Comparison of ENCODE assay signal across 27 mouse cellular contexts in the genomic region with DNA sequence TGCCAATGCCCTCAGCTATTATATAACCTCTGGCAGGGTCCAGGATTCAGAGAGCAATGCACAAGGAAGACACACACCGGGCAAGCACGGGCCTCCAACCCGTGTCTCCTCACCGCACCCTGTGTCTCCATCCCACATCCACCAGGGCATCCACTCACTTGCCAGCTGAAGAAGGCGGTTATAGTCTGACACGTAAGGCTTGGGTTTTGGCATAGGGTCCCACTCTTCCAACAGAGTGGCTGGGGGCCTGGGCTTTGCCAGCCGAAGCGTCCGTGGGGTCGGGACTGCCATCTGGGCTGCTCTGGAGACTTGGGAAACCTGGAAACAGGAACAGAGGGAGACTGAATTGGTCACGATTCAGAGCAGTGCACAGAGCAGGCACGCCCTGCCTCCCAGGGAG. TPM values are rescaled to one million over a fixed set of nuclear protein-coding genes. Genes with fewer than 3 reads are reported as not detected.
DNase-seq lines count a peak whose midpoint lies in the region; ATAC-seq and TF ChIP-seq lines count a peak whose summit lies in the region.
"Had no signal": no experiment of that assay in that cellular context is flagged by ENCODE, and none has a peak within 500 bp of the region (broad histone marks: within the 10 kb centered on the region; RNA-seq: fewer than 3 reads in every experiment).

No protein-coding gene starts in this region.

- no peak overlapping the region for H3K4me2 ChIP-seq in forebrain, embryonic 11.5 days (ENCODE audit: low read depth, low read length, severe bottlenecking)
- no peak overlapping the region for H3K4me2 ChIP-seq in forebrain, postnatal 0 days (ENCODE audit: low read depth)
- no peak overlapping the region for H3K4me2 ChIP-seq in hindbrain, embryonic 13.5 days
- H3K4me2 ChIP-seq in hindbrain, embryonic 12.5 days (replicated peaks), result no peak overlapping the region
- H3K4me2 ChIP-seq in stomach, postnatal 0 days (replicated peaks; ENCODE audit: low read depth), result no peak overlapping the region
- H3K4me2 ChIP-seq: embryonic facial prominence, embryonic 12.5 days; forebrain, embryonic 12.5 days; heart, embryonic 12.5 days had no signal

- no peaks in the 10 kb centered on the region for H3K9me3 ChIP-seq in forebrain, embryonic 11.5 days (ENCODE audit: control insufficient read depth, low read length)
- no peaks in the 10 kb centered on the region for H3K9me3 ChIP-seq in forebrain, postnatal 0 days (ENCODE audit: low read length)
- H3K9me3 ChIP-seq in hindbrain, embryonic 13.5 days, result no peaks in the 10 kb centered on the region
- peaks cover 3% of the 10 kb centered on the region; the same call in 1 of the 2 replicates for H3K9me3 ChIP-seq in hindbrain, embryonic 12.5 days (replicated peaks)
- H3K9me3 ChIP-seq in stomach, postnatal 0 days (ENCODE audit: control insufficient read depth, low read length), result no peaks in the 10 kb centered on the region
- H3K9me3 ChIP-seq: embryonic facial prominence, embryonic 12.5 days; forebrain, embryonic 12.5 days; G1E had no signal

- H3K9ac ChIP-seq in forebrain, embryonic 11.5 days (ENCODE audit: low read length), result no peak overlapping the region
- H3K9ac ChIP-seq in forebrain, postnatal 0 days, result no peak overlapping the region
- H3K9ac ChIP-seq in hindbrain, embryonic 13.5 days, result peak overlapping the region; percentile 4; the same call in 1 of the 2 replicates
- H3K9ac ChIP-seq in hindbrain, embryonic 12.5 days, result no peak overlapping the region
- H3K9ac ChIP-seq in stomach, postnatal 0 days (ENCODE audit: low read length), result no peak overlapping the region
- H3K9ac ChIP-seq: embryonic facial prominence, embryonic 12.5 days; forebrain, embryonic 12.5 days; heart, embryonic 12.5 days had no signal

- H3K36me3 ChIP-seq in forebrain, embryonic 11.5 days (ENCODE audit: control insufficient read depth, insufficient read depth, low read length), result no peaks in the 10 kb centered on the region
- H3K36me3 ChIP-seq in forebrain, postnatal 0 days (ENCODE audit: insufficient read depth), result no peaks in the 10 kb centered on the region
- no peaks in the 10 kb centered on the region for H3K36me3 ChIP-seq in hindbrain, embryonic 13.5 days
- no peaks in the 10 kb centered on the region for H3K36me3 ChIP-seq in hindbrain, embryonic 12.5 days
- H3K36me3 ChIP-seq in stomach, postnatal 0 days (ENCODE audit: control insufficient read depth, insufficient read depth, low read length), result no peaks in the 10 kb centered on the region
- H3K36me3 ChIP-seq: embryonic facial prominence, embryonic 12.5 days; forebrain, embryonic 12.5 days; G1E; heart, embryonic 12.5 days had no signal

- peaks cover 2% of the 10 kb centered on the region; the same call in 1 of the 2 replicates for H3K27me3 ChIP-seq in forebrain, embryonic 11.5 days (ENCODE audit: control insufficient read depth, insufficient read depth, low read length)
- H3K27me3 ChIP-seq in forebrain, postnatal 0 days (ENCODE audit: insufficient read depth, low read length), result no peaks in the 10 kb centered on the region
- H3K27me3 ChIP-seq in hindbrain, embryonic 13.5 days, result peaks cover 5% of the 10 kb centered on the region
- H3K27me3 ChIP-seq in hindbrain, embryonic 12.5 days, result peaks cover 11% of the 10 kb centered on the region; the same call in 1 of the 2 replicates
- H3K27me3 ChIP-seq in stomach, postnatal 0 days (ENCODE audit: control insufficient read depth, insufficient read depth, low read length), result no peaks in the 10 kb centered on the region
- H3K27me3 ChIP-seq: embryonic facial prominence, embryonic 12.5 days had no signal

- TF ChIP-seq CTCF in forebrain, postnatal 0 days (IDR thresholded peaks at IDR 0.05; ENCODE audit: low read depth), result no peak
- TF ChIP-seq CTCF in stomach, postnatal 0 days (IDR thresholded peaks at IDR 0.05; ENCODE audit: low read depth), result no peak

- H3K27ac ChIP-seq in forebrain, embryonic 11.5 days (ENCODE audit: low read depth, low read length), result no peak overlapping the region
- no peak overlapping the region for H3K27ac ChIP-seq in forebrain, postnatal 0 days (ENCODE audit: low read depth, low read length)
- no peak overlapping the region for H3K27ac ChIP-seq in hindbrain, embryonic 13.5 days
- no peak overlapping the region for H3K27ac ChIP-seq in hindbrain, embryonic 12.5 days
- no peak overlapping the region for H3K27ac ChIP-seq in stomach, postnatal 0 days (replicated peaks)
- H3K27ac ChIP-seq: embryonic facial prominence, embryonic 12.5 days; forebrain, embryonic 12.5 days; hindbrain, postnatal 0 days had no signal

- no peaks in the 10 kb centered on the region for H3K4me1 ChIP-seq in forebrain, embryonic 11.5 days (replicated peaks; ENCODE audit: control insufficient read depth, insufficient read depth, low read length)
- no peaks in the 10 kb centered on the region for H3K4me1 ChIP-seq in forebrain, postnatal 0 days (ENCODE audit: insufficient read depth)
- H3K4me1 ChIP-seq in hindbrain, embryonic 13.5 days (replicated peaks), result no peaks in the 10 kb centered on the region
- H3K4me1 ChIP-seq in hindbrain, embryonic 12.5 days, result no peaks in the 10 kb centered on the region
- no peaks in the 10 kb centered on the region for H3K4me1 ChIP-seq in stomach, postnatal 0 days (replicated peaks; ENCODE audit: control insufficient read depth, insufficient read depth)
- H3K4me1 ChIP-seq: embryonic facial prominence, embryonic 12.5 days; forebrain, embryonic 12.5 days; heart, embryonic 12.5 days had no signal

- no peak overlapping the region for H3K4me3 ChIP-seq in forebrain, embryonic 11.5 days (ENCODE audit: low read depth, low read length)
- H3K4me3 ChIP-seq in forebrain, postnatal 0 days (ENCODE audit: low read depth, low read length), result no peak overlapping the region
- H3K4me3 ChIP-seq in hindbrain, embryonic 13.5 days, result no peak overlapping the region
- no peak overlapping the region for H3K4me3 ChIP-seq in hindbrain, embryonic 12.5 days
- H3K4me3 ChIP-seq in stomach, postnatal 0 days (ENCODE audit: low read depth, low read length), result no peak overlapping the region
- H3K4me3 ChIP-seq: embryonic facial prominence, embryonic 12.5 days; forebrain, embryonic 12.5 days; heart, embryonic 12.5 days had no signal

- WGBS in forebrain, embryonic 11.5 days, result 81% methylated on average over 12 of the region's 12 CpGs
- WGBS in forebrain, postnatal 0 days, result 71% methylated on average over 12 of the region's 12 CpGs
- WGBS in hindbrain, embryonic 13.5 days, result 79% methylated on average over 12 of the region's 12 CpGs
- WGBS in hindbrain, embryonic 12.5 days, result 83% methylated on average over 12 of the region's 12 CpGs
- WGBS in stomach, postnatal 0 days, result 71% methylated on average over 12 of the region's 12 CpGs

- ATAC-seq in forebrain, embryonic 11.5 days (replicated peaks; ENCODE audit: low FRiP score), result no peak
- no peak for ATAC-seq in forebrain, postnatal 0 days
- no peak for ATAC-seq in hindbrain, embryonic 13.5 days (ENCODE audit: low FRiP score)
- no peak for ATAC-seq in hindbrain, embryonic 12.5 days (ENCODE audit: low FRiP score)
- ATAC-seq in stomach, postnatal 0 days (ENCODE audit: low FRiP score, low TSS enrichment), result no peak
- ATAC-seq: forebrain, embryonic 16.5 days; hindbrain, postnatal 0 days had no signal

- DNase-seq in forebrain, embryonic 11.5 days (ENCODE audit: low spot score), result peak; percentile 45
- DNase-seq in forebrain, postnatal 0 days, result no peak
- DNase-seq in urinary bladder, adult 2 months (ENCODE audit: low spot score), result peak; percentile 6
- no peak for DNase-seq in urinary bladder, postnatal 25 days (ENCODE audit: low spot score)
- DNase-seq in stomach, postnatal 0 days (ENCODE audit: low spot score), result peak; percentile 9
- DNase-seq in spleen, adult 18-20 months, result no peak
- DNase-seq: adrenal gland, postnatal 10 days; cerebellum, adult 18-20 months; cerebellum, postnatal 25 days; gastrocnemius, postnatal 36 days; heart, adult 18-20 months; kidney, adult 11 months had no signal

- no peak for TF ChIP-seq EP300 in stomach, postnatal 0 days (optimal IDR thresholded peaks at IDR 0.05)

RNA-seq across cellular contexts. Expression of a gene that starts 7.3 kb away (rescaled TPM):
- not detected in 2 replicates for polyA plus RNA-seq in forebrain, embryonic 11.5 days (2014; fragmentation: Nextera tagmentation; extraction: Ambion mirVana)
- not detected in 2 replicates for total RNA-seq in forebrain, postnatal 0 days (2014; rRNA removed)
- polyA plus RNA-seq in forebrain, postnatal 0 days (2015; fragmentation: Nextera tagmentation; extraction: Ambion mirVana), result not detected in 2 replicates
- polyA plus RNA-seq in hindbrain, embryonic 13.5 days (2015; fragmentation: Nextera tagmentation; extraction: Ambion mirVana), result not detected in 2 replicates
- polyA plus RNA-seq in hindbrain, embryonic 12.5 days (2016; fragmentation: Nextera tagmentation; extraction: Ambion mirVana), result not detected in 2 replicates
- polyA plus RNA-seq in urinary bladder, adult 2 months (2012; rRNA removed), result not detected in 2 replicates
- polyA plus RNA-seq in stomach, postnatal 0 days (2015; fragmentation: Nextera tagmentation; extraction: Ambion mirVana), result not detected in 2 replicates
- total RNA-seq: adrenal gland, postnatal 10 days; adrenal gland, postnatal 4 days; CH12.LX; G1E; gastrocnemius, adult 8-10 months; gastrocnemius, postnatal 36 days; heart, adult 18-20 months; heart, postnatal 25 days; hindbrain, postnatal 0 days had no signal
- polyA plus RNA-seq: embryonic facial prominence, embryonic 12.5 days; forebrain, embryonic 12.5 days; forebrain, embryonic 16.5 days; G1E; heart, embryonic 12.5 days; heart, embryonic 16.5 days; hindbrain, embryonic 11.5 days; hindbrain, postnatal 0 days; intestine, embryonic 14.5 days had no signal

RNA-seq across cellular contexts. Expression of a gene that starts 24.8 kb away (rescaled TPM):
- 64.4 and 67.7 TPM in 2 replicates for polyA plus RNA-seq in forebrain, embryonic 11.5 days (2014; fragmentation: Nextera tagmentation; extraction: Ambion mirVana)
- total RNA-seq in forebrain, postnatal 0 days (2014; rRNA removed), result 70.0 and 73.0 TPM in 2 replicates
- polyA plus RNA-seq in forebrain, postnatal 0 days (2015; fragmentation: Nextera tagmentation; extraction: Ambion mirVana), result 37.5 and 38.6 TPM in 2 replicates
- 52.4 and 57.1 TPM in 2 replicates for polyA plus RNA-seq in hindbrain, embryonic 13.5 days (2015; fragmentation: Nextera tagmentation; extraction: Ambion mirVana)
- 57.8 and 66.1 TPM in 2 replicates for polyA plus RNA-seq in hindbrain, embryonic 12.5 days (2016; fragmentation: Nextera tagmentation; extraction: Ambion mirVana)
- 54.3 and 59.5 TPM in 2 replicates for polyA plus RNA-seq in urinary bladder, adult 2 months (2012; rRNA removed)
- polyA plus RNA-seq in stomach, postnatal 0 days (2015; fragmentation: Nextera tagmentation; extraction: Ambion mirVana), result 24.0 and 25.4 TPM in 2 replicates
- total RNA-seq: G1E had no signal

RNA-seq across cellular contexts. Expression of a gene that starts 34.0 kb away (rescaled TPM):
- 0.04 and 0.09 TPM in 2 replicates for polyA plus RNA-seq in forebrain, embryonic 11.5 days (2014; fragmentation: Nextera tagmentation; extraction: Ambion mirVana)
- total RNA-seq in forebrain, postnatal 0 days (2014; rRNA removed), result 22.2 and 26.7 TPM in 2 replicates
- polyA plus RNA-seq in forebrain, postnatal 0 days (2015; fragmentation: Nextera tagmentation; extraction: Ambion mirVana), result 0.65 and 0.69 TPM in 2 replicates
- 0.17 and 0.27 TPM in 2 replicates for polyA plus RNA-seq in hindbrain, embryonic 13.5 days (2015; fragmentation: Nextera tagmentation; extraction: Ambion mirVana)
- 0.08 TPM in 1 of 2 replicates, not detected in the other for polyA plus RNA-seq in hindbrain, embryonic 12.5 days (2016; fragmentation: Nextera tagmentation; extraction: Ambion mirVana)
- 0.04 and 0.06 TPM in 2 replicates for polyA plus RNA-seq in urinary bladder, adult 2 months (2012; rRNA removed)
- polyA plus RNA-seq in stomach, postnatal 0 days (2015; fragmentation: Nextera tagmentation; extraction: Ambion mirVana), result 0.02 and 0.07 TPM in 2 replicates
- total RNA-seq: G1E; heart, postnatal 25 days had no signal
- polyA plus RNA-seq: forebrain, embryonic 12.5 days; G1E; heart, embryonic 12.5 days; heart, embryonic 16.5 days had no signal

RNA-seq across cellular contexts. Expression of a gene that starts 46.2 kb away (rescaled TPM):
- polyA plus RNA-seq in forebrain, embryonic 11.5 days (2014; fragmentation: Nextera tagmentation; extraction: Ambion mirVana), result 14.2 and 15.6 TPM in 2 replicates
- 18.5 and 24.1 TPM in 2 replicates for total RNA-seq in forebrain, postnatal 0 days (2014; rRNA removed)
- polyA plus RNA-seq in forebrain, postnatal 0 days (2015; fragmentation: Nextera tagmentation; extraction: Ambion mirVana), result 11.0 and 13.1 TPM in 2 replicates
- polyA plus RNA-seq in hindbrain, embryonic 13.5 days (2015; fragmentation: Nextera tagmentation; extraction: Ambion mirVana), result 14.5 and 16.5 TPM in 2 replicates
- 13.4 and 14.6 TPM in 2 replicates for polyA plus RNA-seq in hindbrain, embryonic 12.5 days (2016; fragmentation: Nextera tagmentation; extraction: Ambion mirVana)
- polyA plus RNA-seq in urinary bladder, adult 2 months (2012; rRNA removed), result 21.5 and 29.1 TPM in 2 replicates
- polyA plus RNA-seq in stomach, postnatal 0 days (2015; fragmentation: Nextera tagmentation; extraction: Ambion mirVana), result 81.8 and 92.1 TPM in 2 replicates
- total RNA-seq: G1E had no signal

RNA-seq across cellular contexts. Expression of a gene that starts 57.9 kb away (rescaled TPM):
- 9.4 and 9.9 TPM in 2 replicates for polyA plus RNA-seq in forebrain, embryonic 11.5 days (2014; fragmentation: Nextera tagmentation; extraction: Ambion mirVana)
- 45.3 and 54.7 TPM in 2 replicates for total RNA-seq in forebrain, postnatal 0 days (2014; rRNA removed)
- polyA plus RNA-seq in forebrain, postnatal 0 days (2015; fragmentation: Nextera tagmentation; extraction: Ambion mirVana), result 11.3 and 16.9 TPM in 2 replicates
- polyA plus RNA-seq in hindbrain, embryonic 13.5 days (2015; fragmentation: Nextera tagmentation; extraction: Ambion mirVana), result 24.5 and 26.5 TPM in 2 replicates
- 30.3 and 33.0 TPM in 2 replicates for polyA plus RNA-seq in hindbrain, embryonic 12.5 days (2016; fragmentation: Nextera tagmentation; extraction: Ambion mirVana)
- polyA plus RNA-seq in urinary bladder, adult 2 months (2012; rRNA removed), result 7.4 and 7.6 TPM in 2 replicates
- 2.7 and 3.3 TPM in 2 replicates for polyA plus RNA-seq in stomach, postnatal 0 days (2015; fragmentation: Nextera tagmentation; extraction: Ambion mirVana)
- total RNA-seq: CH12.LX had no signal
- polyA plus RNA-seq: G1E had no signal

Comparison
In these comparisons a context has a peak if more than half of its experiments do, and no peak if none do; other contexts are left out.
1. DNase-seq: peak in forebrain, embryonic 11.5 days (single experiment), urinary bladder, adult 2 months (single experiment) and stomach, postnatal 0 days (single experiment); none in forebrain, postnatal 0 days (single experiment), urinary bladder, postnatal 25 days (single experiment) and spleen, adult 18-20 months (0 of 2).